Mouse (Mus musculus) liver, embryonic 14.5 days (tissue): ENCODE data around the gene Stard5. TPM values are rescaled to one million over a fixed set of nuclear protein-coding genes. Genes with fewer than 3 reads are reported as not detected.
A peak's percentile ranks its signal among the peaks of the same experiment; 100 is the strongest.

ENCODE experiments used
- ATAC-seq: fragments of 200-750 bp; cut with Nextera tagmentation; 2 replicates; pipeline ENCODE4 v1.8.0; 2017; ENCODE audit warnings: moderate number of reproducible peaks, mild to moderate bottlenecking, moderate library complexity; ENCODE audit not compliant: insufficient read depth
- DNase-seq, 3 experiments: peaks; one replicate each; pipeline ENCODE4 v3.0.0-alpha.2; 2012 to 2013; ENCODE audit warnings: low read depth in 3 of 3, low spot score in 3 of 3
- H3K27ac ChIP-seq: fragments of 300-500 bp; sonication (generic); 2 replicates; pipeline ENCODE4 v1.5.1; 2014; ENCODE audit warnings: moderate library complexity, mild to moderate bottlenecking, control low read depth, inconsistent platforms
- H3K27me3 ChIP-seq: fragments of 300-500 bp; sonication (generic); 2 replicates; pipeline ENCODE4 v1.6.1; 2014; ENCODE audit warnings: mild to moderate bottlenecking, low read length, moderate library complexity; ENCODE audit not compliant: control insufficient read depth, insufficient read depth
- H3K36me3 ChIP-seq: fragments of 300-500 bp; sonication (generic); replicated peaks from 2 replicates; pipeline ENCODE4 v1.6.1; 2014; ENCODE audit warnings: low read depth; ENCODE audit not compliant: control insufficient read depth, insufficient read depth
- H3K4me1 ChIP-seq, 2 experiments: fragments of 200-500 bp in 1 of 2; fragments of 300-500 bp in 1 of 2; sonication (generic) in 1 of 2; replicated peaks; 2 replicates each; pipeline ENCODE4 v1.6.1; 2012 to 2014; ENCODE audit warnings: antibody characterized with exemption in 1 of 2, inconsistent platforms in 1 of 2, low read length in 1 of 2; ENCODE audit not compliant: control insufficient read depth in 2 of 2, insufficient read depth in 2 of 2
- H3K4me2 ChIP-seq: fragments of 300-500 bp; sonication (generic); 2 replicates; pipeline ENCODE4 v1.6.1; 2014; ENCODE audit warnings: low read depth, mild to moderate bottlenecking, control low read depth, moderate library complexity
- H3K4me3 ChIP-seq, 2 experiments: fragments of 200-500 bp in 1 of 2; fragments of 300-500 bp in 1 of 2; sonication (generic) in 1 of 2; 2 replicates each; pipeline ENCODE4 v1.5.1; 2012 to 2014; ENCODE audit warnings: low read depth in 2 of 2, low read length in 2 of 2, mild to moderate bottlenecking in 2 of 2, control low read depth in 1 of 2, inconsistent platforms in 1 of 2, moderate library complexity in 1 of 2; ENCODE audit not compliant: insufficient read depth in 1 of 2
- H3K9ac ChIP-seq: fragments of 300-500 bp; sonication (generic); replicated peaks from 2 replicates; pipeline ENCODE4 v1.6.1; 2014; ENCODE audit warnings: mild to moderate bottlenecking, control low read depth, moderate library complexity
- H3K9me3 ChIP-seq: fragments of 300-500 bp; sonication (generic); 2 replicates; pipeline ENCODE4 v1.6.1; 2016; ENCODE audit warnings: low read length, mixed read lengths; ENCODE audit not compliant: control insufficient read depth
- CTCF ChIP-seq: IDR thresholded peaks from 2 replicates; pipeline ENCODE4 v1.5.1; 2016; ENCODE audit warnings: antibody characterized with exemption, low read depth, control low read depth
- EP300 ChIP-seq: IDR thresholded peaks from 2 replicates; pipeline ENCODE4 v1.6.1; 2016; ENCODE audit warnings: antibody characterized with exemption, low read depth
- WGBS: fragments of 180-500 bp; shearing (Covaris S2); extraction: QIAGEN DNeasy Blood & Tissue Kit; methylation state at CpG from one replicate; pipeline ENCODE4 v1.1.7; 2014; ENCODE audit not compliant: insufficient replicate concordance; 5-methylcytosine and 5-hydroxymethylcytosine counted together
- polyA plus RNA-seq, 2 experiments: library from polyadenylated mRNA; depleted of rRNA in 1 of 2; stranded (reverse) in 1 of 2; unstranded in 1 of 2; fragments of >200 nt; fragmentation: Nextera tagmentation in 1 of 2; extraction: Ambion mirVana in 1 of 2; gene quantifications; 2 replicates each; pipeline versions ENCODE4 v1.2.1 to v1.2.3; 2012 to 2014

The Stard5 gene
- polyA plus RNA-seq, 2 experiments: 5.3 to 7.5 TPM

DNA sequence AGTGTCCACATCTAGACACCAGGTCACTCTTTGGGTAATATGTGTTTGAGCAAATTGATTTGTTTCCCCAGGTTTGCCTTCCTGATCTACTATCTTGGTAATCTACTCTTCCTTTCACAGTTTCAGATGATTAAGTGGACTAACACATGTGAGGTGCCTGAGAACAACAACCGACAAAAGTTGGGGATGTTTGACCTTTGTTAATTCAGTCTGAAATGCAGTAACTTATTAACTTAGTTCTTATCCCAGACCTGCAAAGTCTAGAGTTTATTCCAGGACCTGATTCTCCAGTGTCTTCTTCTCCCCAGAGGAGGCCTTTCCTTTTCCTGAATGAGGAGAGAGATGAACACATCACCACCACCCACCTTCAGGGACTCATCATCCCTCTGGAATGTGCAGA is 19.9 kb upstream of the Stard5 start:
- no peak overlapping the region for H3K4me3 ChIP-seq
- TF ChIP-seq EP300: no peak
- no peak for TF ChIP-seq CTCF
- no peak for ATAC-seq
- H3K9ac ChIP-seq: no peak overlapping the region
- DNase-seq: no peak
- H3K4me2 ChIP-seq: no peak overlapping the region
- H3K36me3 ChIP-seq: no peaks in the 10 kb centered on the region
- 67% methylated on average over 1 of the region's 1 CpGs for WGBS
- H3K27me3 ChIP-seq: no peaks in the 10 kb centered on the region
- H3K9me3 ChIP-seq: no peaks in the 10 kb centered on the region
- H3K4me1 ChIP-seq: no peaks in the 10 kb centered on the region
- no peak overlapping the region for H3K27ac ChIP-seq

DNA sequence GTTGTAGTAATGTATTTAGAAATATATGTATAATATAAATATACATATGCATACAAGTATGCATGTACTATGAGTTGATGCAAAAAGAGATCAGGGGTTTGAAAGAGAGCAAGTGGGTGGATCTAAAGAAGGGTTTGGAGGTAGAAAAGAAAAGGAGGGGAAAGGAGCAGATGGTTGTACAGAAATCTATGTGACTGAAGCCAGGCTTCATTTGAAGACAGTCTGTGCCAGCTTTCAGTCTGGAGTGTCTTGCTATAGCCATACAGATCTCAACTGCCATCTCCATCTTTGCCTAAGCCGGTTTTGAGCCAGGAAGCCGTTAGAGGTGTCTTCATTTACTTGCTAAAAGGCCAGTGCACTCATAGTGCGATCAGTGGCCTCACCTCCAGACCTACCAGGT is 16.5 kb upstream of the Stard5 start:
- no peak overlapping the region for H3K4me2 ChIP-seq
- WGBS: 62% methylated on average over 3 of the region's 3 CpGs
- no peaks in the 10 kb centered on the region for H3K9me3 ChIP-seq
- no peak overlapping the region for H3K9ac ChIP-seq
- H3K4me3 ChIP-seq: no peak overlapping the region
- TF ChIP-seq CTCF: no peak
- no peak for TF ChIP-seq EP300
- H3K4me1 ChIP-seq: no peaks in the 10 kb centered on the region
- ATAC-seq (no peak), DNase-seq (no peak)
- H3K27me3 ChIP-seq: no peaks in the 10 kb centered on the region
- no peaks in the 10 kb centered on the region for H3K36me3 ChIP-seq
- no peak overlapping the region for H3K27ac ChIP-seq

DNA sequence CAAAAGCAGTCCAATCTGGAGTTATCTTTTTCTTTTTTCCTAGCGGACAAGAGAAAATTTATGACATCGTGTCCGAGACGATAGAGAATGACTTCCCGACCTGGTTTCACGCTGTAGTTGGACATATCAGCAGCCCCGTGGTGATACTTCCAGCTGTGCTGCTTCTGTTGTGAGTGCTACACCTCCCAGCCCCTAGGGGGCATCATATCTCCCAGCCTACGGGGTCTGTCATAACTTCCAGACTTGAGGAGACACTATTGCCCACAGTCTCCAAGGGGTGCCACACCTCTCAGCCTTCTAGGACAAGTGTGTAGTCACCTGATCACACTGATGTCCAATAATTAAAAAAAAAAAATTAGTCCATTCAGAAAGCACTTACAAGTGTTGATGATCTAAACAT is 15.9 kb upstream of the Stard5 start:
- 64% methylated on average over 8 of the region's 8 CpGs for WGBS
- ATAC-seq: no peak

DNA sequence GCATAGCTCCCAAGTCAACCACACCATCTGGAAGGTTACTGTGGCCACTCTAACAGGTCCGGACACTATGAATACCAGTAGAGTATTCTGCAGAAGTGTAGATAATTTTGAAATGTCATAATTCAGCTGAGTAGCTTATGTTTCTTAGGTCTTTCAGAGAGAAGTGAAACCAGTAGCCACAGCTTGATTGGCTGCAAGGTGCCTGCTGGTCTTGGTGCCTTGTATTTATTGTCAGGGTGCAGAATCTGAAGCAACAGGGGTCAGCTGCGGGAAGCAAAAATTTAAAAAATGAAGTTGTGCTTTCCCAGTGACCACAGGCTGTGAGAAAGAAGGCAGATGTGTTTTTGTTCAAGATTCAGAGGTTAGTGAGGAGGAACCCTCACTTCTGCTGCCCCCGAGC is 15.5 kb upstream of the Stard5 start:
- Histone ChIP-seq H3K27me3 (no peaks in the 10 kb centered on the region), H3K4me2 (no peak overlapping the region), H3K9me3 (no peaks in the 10 kb centered on the region), H3K4me1 (no peaks in the 10 kb centered on the region), H3K9ac (no peak overlapping the region), H3K4me3 (no peak overlapping the region), H3K36me3 (no peaks in the 10 kb centered on the region), H3K27ac (no peak overlapping the region)
- ATAC-seq: no peak
- WGBS: 48% methylated on average over 3 of the region's 3 CpGs
- TF ChIP-seq EP300 (no peak), CTCF (no peak)
- no peak for DNase-seq

More for the DNA sequence above, 15.9 kb upstream of the Stard5 start:
- no peaks in the 10 kb centered on the region for H3K27me3 ChIP-seq
- no peak overlapping the region for H3K27ac ChIP-seq
- no peak overlapping the region for H3K9ac ChIP-seq
- H3K4me1 ChIP-seq: no peaks in the 10 kb centered on the region
- H3K4me2 ChIP-seq: no peak overlapping the region
- DNase-seq: no peak
- H3K9me3 ChIP-seq: no peaks in the 10 kb centered on the region
- TF ChIP-seq CTCF: peak; percentile 35
- TF ChIP-seq EP300: no peak
- H3K4me3 ChIP-seq: no peak overlapping the region
- H3K36me3 ChIP-seq: no peaks in the 10 kb centered on the region

DNA sequence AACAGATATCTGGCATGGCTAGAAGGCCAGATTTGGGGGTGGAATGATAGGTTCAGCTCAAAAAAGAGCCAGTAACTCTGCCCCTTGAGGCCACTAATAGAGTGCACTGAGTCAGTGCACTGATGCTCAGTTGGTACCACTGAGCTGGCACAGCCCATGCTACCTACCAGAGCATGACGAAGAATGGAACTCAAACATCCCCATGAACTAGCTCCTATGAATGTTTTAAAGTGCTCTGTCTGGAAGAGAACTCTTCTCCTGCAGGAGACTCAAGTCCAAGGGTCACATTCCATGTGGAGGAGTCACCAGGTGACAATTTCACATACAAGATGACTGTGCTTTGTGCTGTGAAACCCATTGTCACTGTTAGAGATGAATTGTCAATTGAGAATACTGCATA is 13.1 kb upstream of the Stard5 start:
- H3K36me3 ChIP-seq: no peaks in the 10 kb centered on the region
- WGBS: 63% methylated on average over 1 of the region's 1 CpGs
- no peaks in the 10 kb centered on the region for H3K4me1 ChIP-seq
- H3K27me3 ChIP-seq: no peaks in the 10 kb centered on the region
- H3K4me3 ChIP-seq: no peak overlapping the region
- no peak for ATAC-seq
- no peak overlapping the region for H3K4me2 ChIP-seq
- H3K9ac ChIP-seq: no peak overlapping the region
- H3K27ac ChIP-seq: no peak overlapping the region
- TF ChIP-seq CTCF (no peak), EP300 (no peak)
- no peak for DNase-seq
- H3K9me3 ChIP-seq: no peaks in the 10 kb centered on the region

DNA sequence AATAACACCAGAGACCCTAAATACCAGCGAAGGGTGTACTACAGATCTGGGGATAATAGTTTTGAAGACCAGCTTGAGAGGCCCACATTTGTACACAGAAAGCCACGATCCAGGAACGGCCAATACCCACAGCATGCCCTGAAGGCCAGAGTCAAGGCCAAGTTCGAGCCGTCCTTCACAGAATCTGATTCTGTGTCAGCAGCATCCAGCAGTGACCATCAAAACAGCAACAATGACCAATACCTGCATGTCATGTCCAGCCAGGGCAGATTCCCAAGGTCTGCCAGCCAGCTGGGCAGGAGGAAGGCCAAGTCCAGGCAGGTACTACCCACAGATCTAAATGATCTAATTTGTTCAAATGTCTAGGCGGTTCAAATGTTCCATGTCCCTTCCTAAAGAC is 9.2 kb upstream of the Stard5 start:
- no peak overlapping the region for H3K4me2 ChIP-seq
- WGBS: 67% methylated on average over 6 of the region's 6 CpGs
- no peaks in the 10 kb centered on the region for H3K36me3 ChIP-seq
- H3K9me3 ChIP-seq: no peaks in the 10 kb centered on the region
- ATAC-seq: no peak
- no peak overlapping the region for H3K9ac ChIP-seq
- no peaks in the 10 kb centered on the region for H3K27me3 ChIP-seq
- H3K4me1 ChIP-seq: no peaks in the 10 kb centered on the region
- TF ChIP-seq EP300 (no peak), CTCF (no peak)
- no peak for DNase-seq
- no peak overlapping the region for H3K4me3 ChIP-seq
- H3K27ac ChIP-seq: no peak overlapping the region
